Mouse (Mus musculus): ENCODE data around the gene Rab25. TPM values are rescaled to one million over a fixed set of nuclear protein-coding genes. Genes with fewer than 3 reads are reported as not detected.

Rab25 gene
- total and polyA plus RNA-seq, 3 experiments = 0.96 to 1.9 TPM; not detected in 1

DNA sequence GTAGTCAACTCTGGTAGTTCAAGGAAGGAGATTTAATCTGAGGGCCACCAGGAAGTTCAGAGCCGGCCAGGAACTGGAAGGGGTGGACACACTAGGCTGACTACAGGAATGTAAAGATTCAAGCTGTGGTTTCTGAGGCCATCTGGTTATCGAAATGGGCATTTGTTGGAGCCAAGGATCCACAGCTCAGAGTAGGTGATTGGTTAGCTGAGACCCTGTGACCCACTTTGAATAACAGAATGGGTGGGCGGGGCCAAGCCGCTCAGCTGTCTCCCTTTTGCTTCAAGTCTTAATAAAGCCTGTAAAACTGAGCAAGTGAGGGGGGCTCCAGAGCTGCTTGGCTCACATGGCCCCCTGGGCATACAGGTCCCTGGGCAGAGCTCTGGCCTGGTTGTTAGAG lies 13.9 kb upstream of the Rab25 start:
- no peaks in the 10 kb centered on the region for H3K9me3 ChIP-seq (replicated peaks; ENCODE audit: insufficient read depth, low read length)
- H3K27me3 ChIP-seq (ENCODE audit: control insufficient read depth in 1 of 2, insufficient read depth in 2 of 2, low read length in 2 of 2) = no peaks in the 10 kb centered on the region
- TF ChIP-seq JUND (IDR thresholded peaks at IDR 0.05; ENCODE audit: low read depth, low read length) (no peak), EP300 (IDR thresholded peaks at IDR 0.05; ENCODE audit: low read depth in 1 of 2, low read length in 2 of 2) (no peak), ELF1 (IDR thresholded peaks at IDR 0.05; ENCODE audit: low read depth, low read length) (no peak), ZC3H11A (IDR thresholded peaks at IDR 0.05; ENCODE audit: low read depth, low read length) (no peak), USF2 (IDR thresholded peaks at IDR 0.05; ENCODE audit: borderline replicate concordance in 1 of 2, insufficient read depth in 1 of 2, low read depth in 1 of 2, low read length in 2 of 2) (no peak), NELFE (IDR thresholded peaks at IDR 0.05; ENCODE audit: low read depth, low read length) (no peak), CTCF (IDR thresholded peaks at IDR 0.05 in 2 of 3, conservative IDR thresholded peaks at IDR 0.05 in 1 of 3; ENCODE audit: control insufficient read depth in 1 of 3, insufficient read depth in 1 of 3, low read depth in 2 of 3, low read length in 3 of 3, poor library complexity in 1 of 3, severe bottlenecking in 1 of 3) (no peak), CHD2 (IDR thresholded peaks at IDR 0.05; ENCODE audit: low read length) (no peak), BHLHE40 (IDR thresholded peaks at IDR 0.05; ENCODE audit: borderline replicate concordance, low read depth, low read length) (no peak), SMC3 (IDR thresholded peaks at IDR 0.05; ENCODE audit: low read depth, low read length) (no peak), HCFC1 (IDR thresholded peaks at IDR 0.05; ENCODE audit: low read depth, low read length) (no peak), UBTF (IDR thresholded peaks at IDR 0.05; ENCODE audit: borderline replicate concordance, insufficient read depth, low read depth, low read length) (no peak), GATA1 (IDR thresholded peaks at IDR 0.05; ENCODE audit: low read depth, low read length) (no peak), USF1 (IDR thresholded peaks at IDR 0.05; ENCODE audit: low read depth, low read length) (no peak), RCOR1 (IDR thresholded peaks at IDR 0.05; ENCODE audit: low read depth, low read length) (no peak), ZKSCAN1 (IDR thresholded peaks at IDR 0.05; ENCODE audit: low read depth, low read length) (no peak)
- no peak overlapping the region for H3K9ac ChIP-seq (ENCODE audit: control insufficient read depth, low read depth, low read length, poor library complexity, severe bottlenecking)
- H3K79me2 ChIP-seq (ENCODE audit: control insufficient read depth, insufficient read depth, low read length, poor library complexity) = no peaks in the 10 kb centered on the region
- H3K4me3 ChIP-seq (ENCODE audit: control insufficient read depth in 1 of 2, insufficient read depth in 1 of 2, low read depth in 2 of 2, low read length in 2 of 2) = no peak overlapping the region
- no peak for DNase-seq (ENCODE audit: low read depth, low spot score)
- peaks cover 0 to 47% of the 10 kb centered on the region in 2 experiments; a peak in 2 of 4 replicates for H3K36me3 ChIP-seq (ENCODE audit: control insufficient read depth in 1 of 2, insufficient read depth in 2 of 2, low read length in 2 of 2)
- H3K27ac ChIP-seq (ENCODE audit: control insufficient read depth, low read depth, low read length) = no peak overlapping the region
- no peaks in the 10 kb centered on the region for H3K4me1 ChIP-seq (ENCODE audit: control insufficient read depth in 1 of 2, insufficient read depth in 2 of 2, low read length in 2 of 2)

DNA sequence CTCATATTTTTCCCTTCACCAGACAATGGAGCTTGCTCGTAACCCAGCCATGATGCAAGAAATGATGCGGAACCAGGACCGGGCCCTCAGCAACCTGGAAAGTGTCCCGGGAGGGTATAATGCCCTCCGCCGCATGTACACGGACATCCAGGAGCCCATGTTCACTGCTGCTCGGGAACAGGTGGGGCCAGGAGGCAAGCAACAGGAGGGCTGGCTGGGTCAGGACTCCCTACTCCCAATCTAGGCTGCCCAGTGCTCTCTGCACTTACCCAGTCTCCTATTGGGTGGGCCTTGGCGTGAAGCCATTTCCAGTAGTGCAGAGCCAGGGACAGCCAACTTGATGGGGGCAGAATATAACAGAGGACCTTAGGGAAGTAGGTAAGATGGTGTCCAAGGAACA lies 11.5 kb upstream of the Rab25 start:
- H3K4me3 ChIP-seq (ENCODE audit: control insufficient read depth in 1 of 2, insufficient read depth in 1 of 2, low read depth in 2 of 2, low read length in 2 of 2) = no peak overlapping the region
- TF ChIP-seq NRF1 (IDR thresholded peaks at IDR 0.05; ENCODE audit: insufficient read depth, low read depth, low read length, poor library complexity, severe bottlenecking) (no peak), TBP (IDR thresholded peaks at IDR 0.05; ENCODE audit: low read depth, low read length) (no peak), USF1 (IDR thresholded peaks at IDR 0.05; ENCODE audit: low read depth, low read length) (no peak), CHD1 (IDR thresholded peaks at IDR 0.05; ENCODE audit: low read depth, low read length) (no peak), MAX (IDR thresholded peaks at IDR 0.05; ENCODE audit: low read length) (no peak), MYC (IDR thresholded peaks at IDR 0.05; ENCODE audit: low read depth, low read length) (no peak), POLR2AphosphoS5 (IDR thresholded peaks at IDR 0.05; ENCODE audit: borderline replicate concordance, low read depth, low read length) (no peak), MYB (IDR thresholded peaks at IDR 0.05; ENCODE audit: low read depth, low read length) (no peak), CHD2 (IDR thresholded peaks at IDR 0.05; ENCODE audit: low read length) (no peak), UBTF (IDR thresholded peaks at IDR 0.05; ENCODE audit: borderline replicate concordance, insufficient read depth, low read depth, low read length) (no peak), SMC3 (IDR thresholded peaks at IDR 0.05; ENCODE audit: low read depth, low read length) (no peak), MAFK (IDR thresholded peaks at IDR 0.05; ENCODE audit: borderline replicate concordance, low read depth, low read length) (no peak), ZNF384 (IDR thresholded peaks at IDR 0.05; ENCODE audit: low read depth, low read length) (no peak), ELF1 (IDR thresholded peaks at IDR 0.05; ENCODE audit: low read depth, low read length) (no peak), GATA1 (IDR thresholded peaks at IDR 0.05; ENCODE audit: low read depth, low read length) (no peak), SIN3A (IDR thresholded peaks at IDR 0.05; ENCODE audit: low read length) (no peak), ZMIZ1 (IDR thresholded peaks at IDR 0.05; ENCODE audit: low read depth, low read length) (no peak)
- H3K27ac ChIP-seq (ENCODE audit: control insufficient read depth, low read depth, low read length) = no peak overlapping the region
- peaks cover 11% of the 10 kb centered on the region for H3K79me2 ChIP-seq (ENCODE audit: control insufficient read depth, insufficient read depth, low read length, poor library complexity)
- peaks cover 1 to 5% of the 10 kb centered on the region in 2 experiments; a peak in 2 of 4 replicates for H3K4me1 ChIP-seq (ENCODE audit: control insufficient read depth in 1 of 2, insufficient read depth in 2 of 2, low read length in 2 of 2)
- peaks cover 5 to 37% of the 10 kb centered on the region in 2 experiments for H3K36me3 ChIP-seq (ENCODE audit: control insufficient read depth in 1 of 2, insufficient read depth in 2 of 2, low read length in 2 of 2)
- no peaks in the 10 kb centered on the region for H3K9me3 ChIP-seq (replicated peaks; ENCODE audit: insufficient read depth, low read length)
- DNase-seq (ENCODE audit: low read depth, low spot score) = no peak
- H3K27me3 ChIP-seq (ENCODE audit: control insufficient read depth in 1 of 2, insufficient read depth in 2 of 2, low read length in 2 of 2) = no peaks in the 10 kb centered on the region
- no peak overlapping the region for H3K9ac ChIP-seq (ENCODE audit: control insufficient read depth, low read depth, low read length, poor library complexity, severe bottlenecking)
